Mouse (Mus musculus) 416B (cell line): Measurements from ENCODE around the gene Gm5105.
A peak's percentile ranks its signal among the peaks of the same experiment; 100 is the strongest.

ENCODE experiments used
- DNase-seq: peaks from one replicate; pipeline ENCODE4 v3.0.0; 2011; ENCODE audit warnings: low read depth

Gm5105 gene

DNA sequence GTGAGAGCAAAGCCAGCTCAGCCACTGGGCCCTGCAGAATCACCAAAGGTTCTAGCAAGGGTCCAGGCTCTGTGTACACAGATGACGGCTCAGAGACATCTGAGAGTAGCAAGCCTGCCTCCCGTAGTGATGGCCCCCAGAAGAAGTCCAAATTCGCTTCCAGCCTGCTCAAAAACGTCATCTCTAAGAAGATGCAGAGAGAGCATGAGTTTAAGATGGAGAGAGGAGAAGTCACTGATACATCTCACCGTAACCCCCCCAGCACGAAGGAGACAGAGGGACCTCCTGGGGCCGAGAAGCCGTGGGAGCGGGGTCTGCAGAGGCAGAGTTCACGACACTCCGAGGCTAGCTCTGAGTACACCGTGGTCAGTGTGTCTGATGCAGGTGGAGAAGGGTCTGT lies at the start of gene Gm5105:
TSS of gene Gm5105 (minus strand) at position 101 of the 400 bp plus-strand sequence.
- DNase-seq, result no peak

- no peak for DNase-seq
These were observed 49.7 kb upstream of the Gm5105 start for GRCm38 (mm10) chr3:138116871-138117270.

GRCm38 (mm10) chr3:138114106-138114505 lies 46.9 kb upstream of the Gm5105 start:
- no peak for DNase-seq

- DNase-seq, result no peak
These were observed 44.0 kb upstream of the Gm5105 start for GRCm38 (mm10) chr3:138110910-138111782.

DNA sequence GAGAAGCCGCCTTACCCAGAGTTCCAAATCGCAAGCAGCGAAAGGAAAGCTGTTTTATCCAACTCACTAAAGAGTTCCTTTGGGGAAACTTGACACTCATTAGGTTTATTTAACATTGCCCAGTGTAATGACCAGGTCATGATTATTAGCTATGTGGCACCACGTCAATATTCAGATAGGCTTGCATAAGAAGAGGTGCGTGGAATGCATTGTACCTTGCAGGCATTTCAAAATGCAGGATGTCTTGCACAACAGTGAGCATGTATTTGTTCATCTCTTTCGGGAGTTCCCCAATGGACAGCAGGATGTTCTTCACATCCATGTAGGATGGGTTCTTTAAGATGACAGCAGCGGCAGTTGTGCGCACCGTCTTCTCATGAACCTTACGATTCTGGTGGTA lies 39.7 kb upstream of the Gm5105 start:
- DNase-seq, result no peak

DNA sequence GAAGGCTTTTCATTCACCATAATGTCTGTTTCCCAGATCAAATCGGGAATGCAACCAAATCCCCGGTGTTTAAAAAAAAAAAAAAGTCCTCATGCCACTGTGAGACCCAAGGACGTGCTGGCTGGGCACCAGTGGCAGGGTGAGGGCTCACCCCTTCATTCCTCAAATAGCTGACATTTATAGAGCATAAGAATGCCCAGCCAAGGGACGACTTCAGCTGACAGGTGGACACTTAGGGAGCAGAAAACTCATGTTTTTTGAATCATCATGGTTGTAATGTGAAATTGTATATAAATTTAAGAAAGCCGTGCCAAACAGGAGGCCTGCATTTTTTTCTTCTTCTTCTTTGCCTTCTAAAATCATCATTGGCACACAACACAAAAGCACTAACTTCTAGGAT lies 37.9 kb upstream of the Gm5105 start:
- DNase-seq, result no peak

DNA sequence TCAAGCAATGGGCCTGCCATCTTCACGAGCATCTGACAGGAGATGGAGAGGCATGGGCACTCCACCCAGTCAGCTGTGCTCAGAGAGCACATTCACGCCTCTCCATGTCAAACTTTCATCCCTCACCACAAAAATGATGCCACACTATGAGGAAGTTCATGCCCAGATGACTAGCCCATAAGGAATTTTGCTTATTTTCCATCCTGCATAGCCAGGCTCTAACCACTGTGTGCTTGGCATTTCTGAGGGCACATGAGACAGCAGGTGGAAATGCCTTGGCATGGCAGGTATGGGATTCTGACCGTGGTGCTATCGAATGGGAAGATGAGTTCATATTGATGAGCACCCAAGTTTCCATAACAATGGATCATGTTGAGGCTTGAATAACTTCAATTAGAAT lies 36.5 kb upstream of the Gm5105 start:
- no peak for DNase-seq

- DNase-seq, result no peak
These were observed 34.7 kb upstream of the Gm5105 start for GRCm38 (mm10) chr3:138101936-138102335.

GRCm38 (mm10) chr3:138097718-138098117 lies 30.5 kb upstream of the Gm5105 start:
- peak; percentile 3 for DNase-seq

DNA sequence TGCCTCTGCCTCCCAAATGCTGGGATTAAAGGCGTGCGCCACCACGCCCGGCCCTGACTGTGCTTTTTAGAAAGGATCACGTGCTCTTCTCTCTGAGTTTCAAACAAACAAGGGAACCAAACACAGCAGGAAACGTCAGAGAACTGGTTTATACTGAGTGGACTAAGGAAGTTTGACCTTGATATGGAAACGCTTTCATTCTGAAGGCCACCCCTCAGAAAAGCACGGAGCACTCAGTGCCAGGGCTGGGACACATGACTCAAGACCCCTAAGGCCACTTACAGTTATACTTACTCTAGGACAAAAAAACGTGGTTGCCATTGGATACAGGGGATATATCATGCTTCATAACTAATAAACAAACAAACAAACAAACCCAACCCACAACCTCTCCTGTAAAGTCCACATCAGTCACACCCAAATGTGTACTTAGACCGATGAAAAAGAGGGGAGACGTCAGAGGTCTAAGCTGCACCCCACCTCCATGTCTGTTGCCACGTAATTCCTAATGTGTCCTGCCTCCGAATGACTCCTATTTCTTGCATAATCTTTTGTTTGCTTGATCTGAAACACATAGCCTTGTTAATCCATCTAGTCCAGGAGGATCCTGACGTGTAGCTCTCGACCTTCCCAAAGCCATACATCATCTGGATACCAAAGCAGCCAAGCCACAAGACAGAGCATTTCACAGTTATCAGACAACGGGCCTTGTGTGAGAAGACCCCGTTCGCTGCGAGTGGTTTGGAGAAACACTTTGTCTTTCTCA lies 29.3 kb upstream of the Gm5105 start:
- DNase-seq, result no peak

GRCm38 (mm10) chr3:138095718-138096117 lies 28.5 kb upstream of the Gm5105 start:
- no peak for DNase-seq

DNA sequence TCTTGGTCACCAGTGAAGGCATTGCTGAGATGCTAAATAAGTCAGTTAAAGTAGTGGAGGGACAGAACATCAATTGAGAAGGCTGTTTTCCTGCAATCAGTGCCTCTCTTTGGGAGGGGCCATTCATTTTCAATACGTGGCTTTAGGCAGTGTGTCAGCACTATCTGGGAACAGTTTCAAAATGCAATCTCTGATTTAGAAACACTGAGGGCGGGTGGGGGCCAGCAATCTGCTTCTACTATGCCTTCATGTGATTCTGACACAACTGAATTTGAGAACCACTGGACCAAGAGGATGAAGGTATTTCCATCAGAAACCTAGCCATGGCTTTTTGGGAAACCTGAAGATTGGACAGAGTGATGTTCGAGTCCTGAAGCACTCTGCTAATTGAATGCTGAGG lies 28.1 kb upstream of the Gm5105 start:
- DNase-seq, result no peak

GRCm38 (mm10) chr3:138083896-138084295 lies 16.7 kb upstream of the Gm5105 start:
- DNase-seq, result no peak

GRCm38 (mm10) chr3:138083073-138083637 lies 16.0 kb upstream of the Gm5105 start:
- DNase-seq, result no peak

DNA sequence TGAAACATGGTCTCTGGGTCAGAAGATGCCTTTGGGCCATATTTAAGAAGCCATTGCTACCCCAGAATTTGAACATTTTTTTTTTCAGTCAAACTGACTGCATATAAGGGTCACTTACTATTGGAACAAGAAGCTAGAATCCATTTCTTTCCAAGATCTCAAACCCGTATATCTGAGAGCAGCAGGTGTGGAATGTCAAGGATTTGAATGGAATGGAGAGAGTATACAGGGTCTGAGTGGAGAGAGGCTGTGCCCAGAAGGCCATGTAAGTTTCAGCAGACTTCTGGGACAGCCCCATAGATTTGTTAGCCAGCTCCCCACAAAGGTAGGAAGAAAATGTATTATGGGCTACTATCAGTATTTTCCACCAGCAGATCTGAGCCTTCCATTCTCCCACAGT lies 11.5 kb upstream of the Gm5105 start:
- no peak for DNase-seq

- no peak for DNase-seq
These were observed 10.5 kb upstream of the Gm5105 start for GRCm38 (mm10) chr3:138077476-138078340.

DNA sequence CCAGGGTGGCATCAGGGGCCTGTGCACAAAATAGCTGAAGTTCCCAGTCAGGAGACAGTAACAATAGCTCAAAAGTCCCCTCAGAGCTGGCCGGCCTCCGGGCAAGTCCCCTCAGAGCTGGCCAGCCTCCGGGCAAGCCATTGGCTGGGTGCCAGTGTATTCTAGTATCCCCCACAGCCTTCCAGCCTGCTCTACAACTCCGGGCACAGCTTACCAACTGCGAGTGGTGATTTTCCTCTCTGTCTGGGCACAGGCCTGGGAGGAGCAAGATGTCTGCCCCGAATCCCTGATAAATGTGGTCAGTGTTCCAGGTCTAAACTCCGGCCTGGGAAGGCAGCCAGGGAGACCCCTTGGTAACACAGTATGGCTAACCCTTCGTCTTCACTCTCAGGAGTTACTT lies 8.0 kb upstream of the Gm5105 start:
- DNase-seq, result no peak

- no peak for DNase-seq
These were observed 7.0 kb upstream of the Gm5105 start for GRCm38 (mm10) chr3:138074214-138074613.

DNA sequence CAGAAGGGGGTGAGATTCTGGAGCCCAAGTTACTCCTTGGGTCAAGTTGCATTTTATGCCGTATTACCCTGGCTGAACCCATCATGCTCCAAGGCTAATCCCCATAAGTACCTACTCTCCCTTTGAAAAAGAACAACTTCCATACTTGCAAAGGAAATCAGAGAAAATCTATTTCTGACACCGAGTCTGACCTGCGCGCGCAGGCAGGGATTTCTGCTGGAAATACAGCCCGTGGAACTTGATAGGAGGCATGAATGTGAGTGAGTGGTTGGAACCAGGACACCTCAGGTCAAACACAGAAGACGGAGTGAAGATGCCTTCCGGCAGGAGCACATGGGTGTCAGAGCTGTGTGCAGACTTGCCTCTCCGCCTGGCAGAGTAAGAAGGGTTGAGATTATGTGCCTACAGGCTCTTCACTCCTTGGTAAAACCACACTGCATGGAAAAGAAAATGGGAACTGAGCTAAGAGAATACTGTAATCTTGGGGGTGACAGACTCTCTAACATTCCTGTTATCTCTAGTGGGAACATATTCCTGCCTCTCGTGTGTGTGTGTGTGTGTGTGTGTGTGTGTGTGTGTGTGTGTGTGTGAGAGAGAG lies 4.4 kb upstream of the Gm5105 start:
- DNase-seq, result no peak

- DNase-seq, result no peak
These were observed 3.8 kb upstream of the Gm5105 start for GRCm38 (mm10) chr3:138071004-138071403.

DNA sequence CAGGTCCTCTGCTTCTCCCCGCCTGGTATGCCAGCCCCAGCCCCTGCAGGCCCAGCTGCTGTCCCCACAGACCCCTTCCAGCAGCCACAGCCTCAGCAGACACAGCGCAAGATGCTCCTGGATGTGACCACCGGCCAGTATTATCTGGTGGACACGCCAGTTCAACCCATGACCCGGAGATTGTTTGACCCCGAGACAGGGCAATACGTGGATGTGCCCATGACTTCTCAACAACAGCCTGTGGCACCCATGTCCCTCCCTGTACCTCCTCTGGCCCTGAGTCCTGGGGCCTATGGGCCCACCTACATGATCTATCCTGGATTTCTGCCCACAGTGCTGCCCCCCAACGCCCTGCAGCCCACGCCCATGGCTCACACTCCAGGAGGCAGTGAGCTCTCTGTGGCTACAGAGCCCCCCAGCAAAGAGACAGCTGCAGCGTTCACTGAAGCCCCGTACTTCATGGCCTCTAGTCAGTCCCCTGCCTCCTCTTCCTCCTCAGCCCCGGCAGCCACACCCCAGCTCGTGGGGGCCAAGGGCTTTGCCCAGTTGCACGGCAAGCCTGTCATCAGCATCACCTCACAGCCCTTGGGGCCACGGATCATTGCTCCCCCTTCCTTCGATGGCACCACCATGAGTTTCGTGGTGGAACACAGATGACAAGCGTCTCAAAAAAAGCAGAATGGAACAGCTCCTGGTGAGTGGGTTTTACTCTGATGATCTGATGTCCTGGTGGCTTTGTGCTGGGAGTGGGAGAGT lies 2.7 kb upstream of the Gm5105 start:
- no peak for DNase-seq
